Mouse (Mus musculus) stomach, embryonic 15.5 days (tissue): ENCODE measurements around the gene Hoxa3. TPM values are rescaled to one million over a fixed set of nuclear protein-coding genes. Genes with fewer than 3 reads are reported as not detected.

Experiments used
- ATAC-seq: fragments of 200-750 bp; cut with Nextera tagmentation; 2 replicates; pipeline ENCODE4 v1.8.0; 2017; ENCODE audit warnings: low read depth, moderate number of reproducible peaks, moderate TSS enrichment; ENCODE audit not compliant: insufficient read depth, low FRiP score
- H3K27ac ChIP-seq: fragments of 300-500 bp; sonication (generic); 2 replicates; pipeline ENCODE4 v1.5.1; 2015; ENCODE audit warnings: mild to moderate bottlenecking, inconsistent platforms
- H3K27me3 ChIP-seq: fragments of 300-500 bp; sonication (generic); replicated peaks from 2 replicates; pipeline ENCODE4 v1.6.1; 2015; ENCODE audit warnings: inconsistent platforms
- H3K36me3 ChIP-seq: fragments of 300-500 bp; sonication (generic); 2 replicates; pipeline ENCODE4 v1.6.1; 2015; ENCODE audit warnings: inconsistent platforms
- H3K4me1 ChIP-seq: fragments of 300-500 bp; sonication (generic); 2 replicates; pipeline ENCODE4 v1.6.1; 2015; ENCODE audit warnings: inconsistent platforms
- H3K4me2 ChIP-seq: fragments of 300-500 bp; sonication (generic); 2 replicates; pipeline ENCODE4 v1.6.1; 2015; ENCODE audit warnings: mild to moderate bottlenecking, inconsistent platforms
- H3K4me3 ChIP-seq: fragments of 300-500 bp; sonication (generic); replicated peaks from 2 replicates; pipeline ENCODE4 v1.5.1; 2015; ENCODE audit warnings: inconsistent platforms
- H3K9ac ChIP-seq: fragments of 300-500 bp; sonication (generic); 2 replicates; pipeline ENCODE4 v1.6.1; 2015; ENCODE audit warnings: inconsistent platforms
- H3K9me3 ChIP-seq: fragments of 300-500 bp; sonication (generic); 2 replicates; pipeline ENCODE4 v1.6.1; 2016; ENCODE audit warnings: inconsistent platforms
- WGBS: fragments of 180-500 bp; shearing (Covaris S2); methylation state at CpG from one replicate; pipeline ENCODE4 v1.1.7; 2015; 5-methylcytosine and 5-hydroxymethylcytosine counted together
- microRNA counts: library from miRNA; unstranded; fragments of <30 nt; microRNA quantifications from one replicate; lab custom pipeline; 2016
- microRNA-seq: library from miRNA; unstranded; fragments of <30 nt; microRNA quantifications from one replicate; pipeline ENCODE4, GENCODE M21; 2016
- polyA plus RNA-seq: library from polyadenylated mRNA; unstranded; fragments of >200 nt; fragmentation: Nextera tagmentation; extraction: Ambion mirVana; gene quantifications from 2 replicates; pipeline ENCODE4 v1.2.1, GENCODE M21; 2015

Gene Hoxa3
- polyA plus RNA-seq, 1 experiment from 2014 or later, result 8.0 TPM

DNA sequence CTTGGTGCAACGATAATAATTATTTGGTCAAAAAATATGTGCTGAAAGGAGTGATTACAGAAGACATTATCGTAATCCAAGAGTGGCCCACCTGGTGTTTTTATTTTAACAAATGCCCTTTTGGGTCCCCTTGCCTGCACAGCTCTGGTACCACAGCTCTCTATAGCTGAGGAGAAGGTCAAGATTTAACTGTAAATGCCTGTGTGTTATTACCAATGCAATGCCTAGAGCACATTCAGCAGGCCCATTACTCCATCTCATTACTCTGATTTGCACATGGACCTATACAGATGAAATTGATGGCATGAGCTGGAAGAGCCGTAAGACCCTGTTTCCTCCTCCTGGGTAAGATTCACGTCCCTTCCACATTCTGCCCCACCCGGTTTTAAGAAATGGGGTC lies 74.0 kb downstream of the Hoxa3 start:
- H3K4me1 ChIP-seq, result no peaks in the 10 kb centered on the region
- no peak overlapping the region for H3K4me2 ChIP-seq
- no peak overlapping the region for H3K27ac ChIP-seq
- WGBS, result 74% methylated on average over 5 of the region's 5 CpGs
- ATAC-seq, result no peak
- H3K4me3 ChIP-seq, result no peak overlapping the region
- no peaks in the 10 kb centered on the region for H3K27me3 ChIP-seq
- no peaks in the 10 kb centered on the region for H3K9me3 ChIP-seq
- no peaks in the 10 kb centered on the region for H3K36me3 ChIP-seq
- no peak overlapping the region for H3K9ac ChIP-seq

DNA sequence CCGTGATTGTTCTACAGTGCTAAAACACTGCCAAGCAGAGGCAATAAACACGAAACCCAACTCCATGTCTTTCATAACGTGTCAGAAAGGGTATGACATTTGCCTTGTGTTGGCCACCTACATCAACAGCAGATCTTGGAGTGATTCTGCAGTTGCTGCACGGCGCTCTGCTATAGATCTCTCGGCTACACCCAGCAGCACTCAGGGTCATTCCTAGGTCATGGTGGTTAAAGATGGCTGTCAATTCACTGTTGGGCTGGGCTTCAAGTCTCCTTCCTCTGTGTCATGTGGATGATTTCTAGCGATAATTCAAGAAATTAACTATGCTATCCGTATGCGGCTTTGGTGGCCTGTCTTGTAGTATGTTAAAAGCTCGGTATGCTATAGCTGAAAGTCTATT lies 74.6 kb downstream of the Hoxa3 start:
- no peak for ATAC-seq
- no peak overlapping the region for H3K4me2 ChIP-seq
- 48% methylated on average over 10 of the region's 10 CpGs for WGBS

DNA sequence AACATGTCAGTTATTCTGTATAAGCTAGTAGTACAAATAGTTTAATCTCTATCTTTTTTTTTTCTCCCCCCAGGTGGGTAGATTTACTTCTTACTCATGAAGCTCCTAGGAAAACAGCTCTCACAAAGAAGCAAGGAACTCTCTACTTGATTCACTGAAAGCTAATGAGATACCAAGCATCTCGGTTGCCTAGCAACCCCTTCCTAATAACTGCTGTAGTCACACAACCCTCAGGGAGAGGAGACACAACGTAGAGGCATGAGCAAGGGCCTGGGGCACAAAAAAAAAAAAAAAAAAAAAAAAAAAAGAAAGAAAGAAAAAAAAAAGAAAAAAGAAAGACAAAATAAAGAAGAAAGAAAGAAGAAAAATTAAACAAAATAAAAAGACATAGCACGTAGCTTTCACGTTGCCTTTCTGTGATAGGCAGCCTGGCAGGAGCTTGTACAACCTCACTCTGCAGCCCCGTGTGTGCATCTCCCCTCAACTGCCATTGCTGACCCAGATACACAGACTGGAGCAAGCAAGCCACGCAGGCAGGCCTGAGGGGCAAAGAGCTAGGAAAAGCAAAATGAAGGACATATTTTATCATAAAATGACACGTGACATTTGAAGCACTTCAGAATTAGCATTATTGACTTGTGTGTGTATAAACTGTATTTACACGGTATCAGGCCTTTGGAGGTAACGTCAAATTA lies 75.1 kb downstream of the Hoxa3 start:
- H3K27me3 ChIP-seq, result no peaks in the 10 kb centered on the region
- no peaks in the 10 kb centered on the region for H3K4me1 ChIP-seq
- H3K4me3 ChIP-seq, result no peak overlapping the region
- H3K9ac ChIP-seq, result no peak overlapping the region
- no peaks in the 10 kb centered on the region for H3K36me3 ChIP-seq
- H3K4me2 ChIP-seq, result no peak overlapping the region
- no peak for ATAC-seq
- H3K27ac ChIP-seq, result no peak overlapping the region
- 66% methylated on average over 9 of the region's 9 CpGs for WGBS
- no peaks in the 10 kb centered on the region for H3K9me3 ChIP-seq

More for the DNA sequence above, 74.6 kb downstream of the Hoxa3 start:
- H3K27ac ChIP-seq, result no peak overlapping the region
- H3K4me1 ChIP-seq, result no peaks in the 10 kb centered on the region
- H3K9me3 ChIP-seq, result no peaks in the 10 kb centered on the region
- no peak overlapping the region for H3K9ac ChIP-seq
- H3K4me3 ChIP-seq, result no peak overlapping the region
- no peaks in the 10 kb centered on the region for H3K36me3 ChIP-seq
- H3K27me3 ChIP-seq, result no peaks in the 10 kb centered on the region

DNA sequence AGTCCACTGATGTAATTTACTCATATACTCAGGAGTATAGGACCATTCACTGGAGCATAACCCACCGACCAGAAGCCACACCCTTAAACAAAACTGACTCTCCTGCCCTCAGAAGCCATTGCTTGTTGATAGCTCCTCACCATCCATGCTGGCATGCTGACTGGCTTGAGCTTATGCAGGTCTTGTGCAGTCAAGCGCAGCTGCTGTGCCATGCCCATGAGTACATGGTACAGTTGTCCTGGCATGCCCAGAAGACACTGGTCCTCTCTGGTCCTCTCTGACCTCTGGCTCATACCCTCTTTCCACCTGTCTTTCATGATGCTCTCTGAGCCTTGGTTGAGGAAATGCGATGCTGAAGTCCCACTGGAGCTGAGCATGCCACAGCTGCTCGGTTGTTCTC lies 89.5 kb downstream of the Hoxa3 start:
- Histone ChIP-seq H3K27me3 (0 out of 2 replicates have a peak, but pooled peaks cover 8% of the 10 kb centered on the region), H3K36me3 (no peaks in the 10 kb centered on the region), H3K27ac (no peak overlapping the region), H3K4me1 (no peaks in the 10 kb centered on the region), H3K9ac (no peak overlapping the region), H3K9me3 (no peaks in the 10 kb centered on the region), H3K4me2 (no peak overlapping the region), H3K4me3 (no peak overlapping the region)
- WGBS, result 73% methylated on average over 4 of the region's 4 CpGs
- no peak for ATAC-seq

DNA sequence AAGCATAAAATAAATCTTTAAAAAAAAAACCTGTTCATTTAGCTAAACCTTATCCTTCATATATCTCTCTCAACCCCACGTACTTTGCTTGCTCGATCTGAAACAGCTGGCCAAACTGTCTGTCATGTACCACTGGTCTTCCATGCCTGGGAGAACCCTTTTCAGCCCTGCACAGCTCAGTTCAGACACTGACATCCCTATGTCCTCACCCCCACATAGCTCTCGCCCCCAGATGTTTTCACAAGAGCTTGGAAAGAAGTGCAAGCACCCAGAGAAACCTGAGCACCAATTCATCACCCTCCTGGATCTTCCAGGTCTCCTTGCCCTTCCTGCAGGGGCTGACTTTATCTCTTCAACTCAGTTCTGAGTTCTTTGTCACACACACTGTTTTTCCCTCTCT lies 92.0 kb downstream of the Hoxa3 start:
- H3K9me3 ChIP-seq, result no peaks in the 10 kb centered on the region
- no peaks in the 10 kb centered on the region for H3K4me1 ChIP-seq
- H3K27me3 ChIP-seq, result peaks cover 8% of the 10 kb centered on the region; the same call in 1 of the 2 replicates
- no peak overlapping the region for H3K27ac ChIP-seq
- H3K4me2 ChIP-seq, result no peak overlapping the region
- H3K4me3 ChIP-seq, result no peak overlapping the region
- WGBS, result 48% methylated on average over 3 of the region's 3 CpGs
- no peak overlapping the region for H3K9ac ChIP-seq
- no peaks in the 10 kb centered on the region for H3K36me3 ChIP-seq
- no peak for ATAC-seq

MicroRNAs within 50 kb of the gene (microRNA counts, 519-probe panel; counts per million panel counts)
- microRNA mmu-miR-196b (lab: Ali Mortazavi, UCI), result 2,244 counts per million, percentile 38 among the panel's probes with 10 or more counts

Small RNA genes lying within 50 kb of the gene (microRNA-seq; reads per million reads assigned to microRNA genes)
- 595 reads per million, percentile 70 among the genes with 10 or more reads in this experiment for gene Mir196b

Other genes starting within 250 kb of the Hoxa3 start
- gene Skap2, start 200.8 kb downstream of the Hoxa3 start, polyA plus RNA-seq, result 42.1 and 45.7 TPM in 2 replicates
- gene Hoxa1, start 55.0 kb downstream of the Hoxa3 start, polyA plus RNA-seq, result 1.3 and 2.2 TPM in 2 replicates
- 8.8 and 12.2 TPM in 2 replicates for gene Hoxa2, start 48.5 kb downstream of the Hoxa3 start, polyA plus RNA-seq
- gene 5730596B20Rik, start 35.8 kb downstream of the Hoxa3 start, polyA plus RNA-seq, result 2.6 and 3.1 TPM in 2 replicates
- gene Hoxa4, start 21.6 kb downstream of the Hoxa3 start, polyA plus RNA-seq, result 4.4 and 5.3 TPM in 2 replicates
- gene Hoxa5, start 8.7 kb downstream of the Hoxa3 start, polyA plus RNA-seq, result 19.8 and 20.2 TPM in 2 replicates
- 1.7 and 1.9 TPM in 2 replicates for gene Hoxa6, start 4.6 kb downstream of the Hoxa3 start, polyA plus RNA-seq
- gene Gm28308, start within 50 bp of the Hoxa3 start, polyA plus RNA-seq, result not detected in 2 replicates
- gene Hoxa7, start 8.5 kb upstream of the Hoxa3 start, polyA plus RNA-seq, result 7.6 and 12.1 TPM in 2 replicates
- 0.49 and 1.9 TPM in 2 replicates for gene Hoxa9, start 17.8 kb upstream of the Hoxa3 start, polyA plus RNA-seq
- 1.3 and 2.7 TPM in 2 replicates for gene Hoxa10, start 27.5 kb upstream of the Hoxa3 start, polyA plus RNA-seq
- gene Hoxa11, start 32.5 kb upstream of the Hoxa3 start, polyA plus RNA-seq, result 0.18 and 0.59 TPM in 2 replicates
- gene Hoxa13, start 47.5 kb upstream of the Hoxa3 start, polyA plus RNA-seq, result 0.15 TPM in 1 of 2 replicates, not detected in the other
- gene Evx1, start 100.2 kb upstream of the Hoxa3 start, polyA plus RNA-seq, result 0.05 TPM in 1 of 2 replicates, not detected in the other